Mouse (Mus musculus) left cerebral cortex, postnatal 14 days (tissue): ENCODE results near the gene Stk10. TPM values are rescaled to one million over a fixed set of nuclear protein-coding genes. Genes with fewer than 3 reads are reported as not detected.
"Not testable (repeated sequence)": the region's sequence is repeated elsewhere in the genome, so short reads cannot be mapped to it uniquely, and the experiment has no call there.

Experiments used
- DNase-seq, 2 experiments: peaks; one replicate each; pipeline ENCODE4 v3.0.0; 2021 to 2022; ENCODE audit warnings: low spot score in 2 of 2, mixed read lengths in 1 of 2
- intact Hi-C: fragments of 180-260 bp; cut with DNase I; formaldehyde crosslinking; loops from one replicate; pipeline ENCODE4 v1.15.1; 2025
- long read RNA-seq, 2 experiments: library from polyadenylated mRNA; stranded (forward); transcript quantifications; one replicate each; pipeline ENCODE4 v2.0.0; 2021
- total RNA-seq, 2 experiments: library from RNA; stranded (reverse); gene quantifications; 2 replicates each; pipeline ENCODE4 v1.2.3; 2021

The Stk10 gene
- total RNA-seq: 1 to 10 TPM; 6.3 to 7.2 TPM
- long read RNA-seq, experiment 1, partial matches to known transcripts: 0 of 2 reads
- long read RNA-seq, experiment 1, other reads (novel, unspliced or antisense): 2 of 2 reads
- long read RNA-seq, experiment 2, partial matches to known transcripts: 1 of 3 reads
- long read RNA-seq, experiment 2, other reads (novel, unspliced or antisense): 2 of 3 reads

- DNase-seq: peak; percentile 83 to 91
- intact Hi-C loops: loop anchor here (2.0 kb wide), 2 partner anchors 56 to 78 kb away; partner anchors contain the start of gene Ubtd2
These were observed at the start of gene Stk10 for GRCm38 (mm10) chr11:32532765-32533481. Stk10 (plus strand) TSS chr11:32533305.

GRCm38 (mm10) chr11:32485290-32485689, 47.8 kb upstream of the Stk10 start:
- intact Hi-C loops: no loop called here
- DNase-seq: no peak

- intact Hi-C loops: no loop called here
- DNase-seq: no peak
These were observed 46.5 kb upstream of the Stk10 start for GRCm38 (mm10) chr11:32486621-32487020.

DNA sequence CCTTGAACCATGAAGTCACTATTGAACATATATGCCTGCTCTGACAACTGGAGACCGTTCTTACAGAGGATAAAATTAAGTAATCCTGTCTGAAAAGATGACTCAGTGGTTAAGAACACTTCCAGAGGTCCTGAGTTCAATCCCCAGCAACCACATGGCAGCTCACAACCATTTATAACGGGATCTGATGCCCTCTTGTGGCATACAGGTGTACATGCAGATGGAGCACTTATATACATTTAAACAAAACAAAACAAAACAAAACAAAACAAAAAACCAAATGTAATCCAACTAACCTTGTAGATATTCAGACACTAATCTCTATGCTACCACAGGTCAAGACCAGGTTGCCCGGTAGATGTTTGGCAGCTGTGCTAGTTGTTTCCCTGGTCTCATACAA, 45.6 kb upstream of the Stk10 start:
- intact Hi-C loops: no loop called here
- DNase-seq: no peak

DNA sequence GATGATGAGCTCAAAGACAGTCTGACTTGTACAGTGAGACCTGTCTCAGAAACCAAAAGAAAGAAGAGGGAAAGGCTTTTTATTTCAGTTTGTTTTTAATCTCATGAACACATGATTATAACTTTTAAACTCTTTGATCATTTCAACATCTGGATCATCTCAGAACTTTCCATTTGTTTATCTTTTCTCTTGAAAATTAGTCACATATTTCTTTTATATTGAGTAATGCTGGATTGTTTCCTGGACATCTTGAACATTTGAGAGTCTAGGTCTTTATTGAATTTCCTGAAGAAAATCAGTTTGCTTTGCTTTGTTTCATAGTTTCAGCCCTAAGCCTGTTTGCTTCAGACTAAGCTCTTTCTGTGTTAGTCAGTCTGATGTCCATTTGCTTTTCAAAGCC, 44.8 kb upstream of the Stk10 start:
- intact Hi-C loops: no loop called here
- no peak for DNase-seq

DNA sequence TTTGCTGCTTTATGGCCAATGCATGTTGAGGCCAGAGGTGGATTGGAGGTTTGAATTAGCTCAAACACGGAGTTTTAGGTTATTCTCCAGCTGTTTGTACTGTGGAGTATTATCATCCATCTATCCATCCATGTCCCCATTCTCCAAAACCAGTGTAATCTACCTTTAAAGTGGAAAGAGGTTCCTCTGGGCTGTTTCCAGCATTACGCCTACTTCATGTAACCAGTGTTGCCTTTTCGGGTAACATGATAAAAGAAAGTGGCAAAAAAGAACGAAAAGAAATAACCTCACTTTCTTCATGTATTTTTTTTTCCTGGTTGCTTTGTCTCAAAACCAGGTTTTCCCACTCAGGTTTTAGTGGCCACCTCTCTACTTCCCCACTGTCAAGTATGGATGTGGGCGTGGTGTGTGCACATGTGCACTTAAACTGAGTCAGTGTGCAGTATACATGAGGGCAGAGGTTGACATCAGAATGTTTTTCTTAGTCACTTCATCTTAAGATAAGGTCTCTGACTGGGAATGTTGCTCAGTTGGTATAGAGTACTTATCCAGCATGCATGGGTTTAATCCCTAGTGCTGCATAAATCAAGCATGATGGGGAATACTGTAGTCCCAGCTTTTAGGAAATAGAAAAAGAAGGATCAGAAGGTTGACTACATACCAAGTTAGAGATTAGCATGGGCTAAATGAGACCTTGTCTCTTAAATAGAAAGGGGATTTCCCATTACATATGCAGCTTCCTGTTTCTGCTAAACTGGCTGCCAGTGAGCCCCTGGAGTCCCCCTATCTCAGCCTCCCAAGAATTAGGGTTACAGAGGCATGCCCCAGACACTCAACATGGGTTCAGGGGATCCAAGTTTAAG, 44.1 kb upstream of the Stk10 start:
- intact Hi-C loops: no loop called here
- DNase-seq: no peak

DNA sequence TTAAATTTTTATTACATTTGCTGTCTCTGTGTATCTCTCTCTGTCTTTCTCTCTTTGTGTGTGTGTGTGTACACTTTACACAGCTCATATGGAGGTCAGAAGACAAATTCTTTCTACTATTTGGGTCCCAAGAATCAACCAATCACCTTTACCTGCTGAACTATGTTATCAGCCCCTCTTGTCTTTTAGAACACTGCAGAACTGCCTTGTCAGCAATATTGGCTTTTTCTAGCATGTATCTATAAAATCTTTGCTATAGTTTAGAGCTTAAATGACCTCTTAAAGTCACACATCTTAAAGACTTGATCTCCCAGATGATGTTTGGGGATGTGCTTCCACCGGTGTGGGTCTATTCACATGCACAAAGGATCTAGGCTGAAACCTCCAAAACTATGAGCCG, 42.0 kb upstream of the Stk10 start:
- intact Hi-C loops: no loop called here
- no peak for DNase-seq

DNA sequence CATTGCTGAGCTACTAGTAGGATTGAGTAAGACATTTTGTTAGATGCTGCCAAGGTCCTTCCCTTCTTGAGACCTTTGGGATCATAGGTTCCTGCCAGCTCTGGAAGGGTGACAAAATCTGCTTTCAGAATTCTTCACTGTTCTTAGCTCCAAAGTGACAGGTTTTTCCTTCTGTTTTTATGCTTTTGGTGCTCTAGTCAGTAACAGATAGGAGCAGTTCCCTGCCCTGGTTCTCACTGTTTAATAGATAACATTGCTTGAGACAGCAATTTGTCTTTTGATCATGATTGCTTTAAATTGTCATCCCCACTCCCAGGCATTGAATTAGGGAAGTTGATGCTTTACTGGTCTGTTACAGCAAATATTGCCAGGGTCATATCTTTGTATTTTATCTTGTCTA, 39.8 kb upstream of the Stk10 start:
- intact Hi-C loops: no loop called here

DNA sequence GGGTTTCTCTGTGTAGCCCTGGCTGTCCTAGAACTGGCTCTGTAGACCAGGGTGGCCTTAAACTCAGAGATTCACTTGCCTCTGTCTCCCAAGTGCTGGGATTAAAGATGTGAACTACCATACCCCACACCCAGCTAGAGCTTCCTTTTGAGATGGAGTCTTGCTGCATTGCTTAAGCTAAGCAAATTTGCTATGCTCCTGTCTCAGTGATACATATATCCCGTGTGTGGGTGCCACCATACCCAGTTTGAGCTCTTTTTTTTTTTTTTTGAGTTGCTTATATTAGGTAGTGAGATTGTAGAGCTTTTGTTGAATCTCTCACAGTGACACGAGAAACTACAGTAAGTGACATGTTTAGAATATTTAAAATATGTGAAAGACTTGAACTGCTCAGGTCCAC, 37.8 kb upstream of the Stk10 start:
- intact Hi-C loops: no loop called here

More for the DNA sequence above, 39.8 kb upstream of the Stk10 start:
- no peak for DNase-seq

DNA sequence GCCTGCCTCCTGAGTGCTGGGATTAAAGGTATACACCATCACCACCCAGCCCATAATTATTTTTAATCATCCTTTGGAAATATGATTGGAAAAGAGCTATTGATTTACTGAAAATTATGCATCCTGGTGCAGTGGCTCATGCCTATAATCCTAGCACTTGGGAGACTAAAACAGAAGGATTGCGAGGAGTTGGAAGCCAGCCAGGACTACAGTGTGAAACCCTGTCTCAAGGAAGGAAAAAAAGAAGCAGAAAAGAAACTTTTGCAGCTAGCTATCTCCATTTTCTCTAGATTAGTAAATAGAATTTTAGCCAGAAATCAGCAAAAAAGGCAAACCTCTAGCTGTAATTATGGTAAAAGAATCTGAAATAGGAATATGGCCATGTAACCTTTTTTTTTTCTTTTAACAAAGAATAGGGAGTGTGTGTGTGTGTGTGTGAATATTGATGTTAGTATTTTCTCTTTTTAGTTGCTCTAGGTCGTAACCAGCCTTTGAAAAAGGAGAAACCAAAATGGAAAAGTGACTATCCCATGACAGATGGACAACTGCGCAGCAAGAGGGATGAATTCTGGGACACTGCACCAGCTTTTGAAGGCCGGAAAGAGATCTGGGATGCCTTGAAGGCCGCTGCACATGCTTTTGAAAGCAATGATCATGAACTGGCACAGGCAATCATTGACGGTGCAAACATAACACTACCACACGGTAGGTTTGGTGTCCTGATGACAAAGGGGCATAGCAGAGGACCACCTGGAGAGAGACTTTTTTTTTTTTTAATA, 34.2 kb upstream of the Stk10 start:
- peak; percentile 55 to 77 for DNase-seq
- intact Hi-C loops: no loop called here

More for the DNA sequence above, 37.8 kb upstream of the Stk10 start:
- DNase-seq: no peak

GRCm38 (mm10) chr11:32499931-32500330, 33.2 kb upstream of the Stk10 start:
- no peak for DNase-seq
- intact Hi-C loops: loop anchor here (5.0 kb wide), 2 partner anchors 48 to 158 kb away; no protein-coding TSS in a partner anchor

DNA sequence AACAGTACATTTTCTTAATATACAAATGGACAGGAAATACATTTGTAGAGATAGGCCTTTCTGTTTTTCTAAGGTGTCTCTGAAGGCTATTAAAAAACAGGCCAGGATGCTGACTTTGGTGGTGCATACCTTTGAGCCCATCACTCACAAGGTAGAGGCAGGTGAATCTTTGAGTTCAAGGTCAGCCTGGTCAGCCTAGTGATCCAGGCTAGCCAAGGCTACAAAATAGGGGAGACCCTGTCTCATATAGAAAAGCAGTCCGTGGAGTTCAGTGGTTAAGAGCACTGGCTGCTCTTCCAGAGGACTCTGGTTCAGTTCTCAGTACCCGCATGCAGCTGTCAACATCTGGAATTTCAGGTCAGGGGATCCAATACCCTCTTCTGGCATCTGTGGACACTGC, 29.4 kb upstream of the Stk10 start:
- intact Hi-C loops: loop anchor here (5.0 kb wide), 2 partner anchors 51 to 161 kb away; no protein-coding TSS in a partner anchor

GRCm38 (mm10) chr11:32505091-32505739, 27.9 kb upstream of the Stk10 start:
- intact Hi-C loops: no loop called here
- DNase-seq: peak; percentile 33 to 36

More for the DNA sequence above, 29.4 kb upstream of the Stk10 start:
- DNase-seq: no peak

DNA sequence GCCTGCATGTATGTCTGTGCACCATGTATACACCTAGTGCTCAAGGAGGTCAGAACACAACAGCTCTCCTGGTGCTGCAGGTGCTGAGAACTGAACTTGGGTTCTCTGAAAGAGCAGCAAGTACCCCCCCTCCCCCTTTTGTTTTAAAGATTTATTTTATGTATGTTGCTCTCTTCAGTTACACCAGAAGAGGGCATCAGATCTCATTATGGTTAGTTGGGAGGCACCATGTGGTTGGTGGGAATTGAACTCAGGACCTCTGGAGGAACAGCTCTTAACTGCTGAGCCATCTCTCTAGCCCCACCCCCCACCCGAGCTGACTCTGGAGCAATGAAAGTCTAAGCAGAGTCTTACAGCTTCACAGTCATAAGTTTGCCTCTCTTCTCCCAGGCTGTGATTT, 22.2 kb upstream of the Stk10 start:
- DNase-seq: no peak
- intact Hi-C loops: no loop called here

GRCm38 (mm10) chr11:32514853-32515252, 18.3 kb upstream of the Stk10 start:
- intact Hi-C loops: loop anchor here (5.0 kb wide), 1 partner anchor 63 kb away; no protein-coding TSS in a partner anchor
- not testable (repeated sequence) for DNase-seq

DNA sequence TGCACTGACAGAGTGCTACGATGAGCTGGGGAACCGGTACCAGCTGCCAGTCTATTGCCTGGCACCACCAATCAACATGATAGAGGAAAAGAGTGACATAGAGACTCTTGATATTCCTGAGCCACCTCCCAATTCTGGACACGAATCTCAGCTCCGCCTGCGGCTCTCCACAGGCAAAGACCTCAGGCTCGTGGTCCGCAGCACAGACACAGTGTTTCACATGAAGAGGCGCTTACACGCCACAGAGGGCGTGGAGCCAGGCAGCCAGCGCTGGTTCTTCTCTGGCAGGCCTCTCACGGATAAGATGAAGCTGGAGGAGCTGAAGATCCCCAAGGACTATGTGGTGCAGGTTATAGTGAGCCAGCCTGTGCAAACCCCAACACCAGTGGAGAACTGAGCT, 17.0 kb upstream of the Stk10 start:
- intact Hi-C loops: loop anchor here (5.0 kb wide), 1 partner anchor 64 kb away; no protein-coding TSS in a partner anchor
- DNase-seq: no peak

GRCm38 (mm10) chr11:32516916-32517712, 16.0 kb upstream of the Stk10 start:
- intact Hi-C loops: loop anchor here (5.0 kb wide), 1 partner anchor 65 kb away; no protein-coding TSS in a partner anchor
- peak; percentile 53 to 64 for DNase-seq

DNA sequence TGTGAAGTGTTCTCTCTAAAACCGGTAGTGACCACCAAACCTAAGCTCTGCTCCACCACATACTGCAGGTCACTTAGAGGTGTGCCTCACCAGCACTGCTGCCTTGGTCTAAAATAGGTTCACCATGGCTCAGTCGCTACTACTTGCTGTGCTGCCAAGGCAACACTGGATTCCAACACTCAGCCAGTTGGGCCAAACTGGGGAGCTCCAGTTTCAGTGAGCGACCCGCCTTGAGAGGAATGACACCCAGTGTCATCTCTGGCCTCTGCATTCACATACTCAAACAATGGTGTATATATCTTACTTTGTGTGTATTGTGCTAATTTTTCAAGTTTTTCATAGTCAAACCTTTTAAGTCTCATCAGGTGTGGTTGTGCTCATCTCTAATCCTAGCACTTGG, 14.3 kb upstream of the Stk10 start:
- intact Hi-C loops: loop anchor here (5.0 kb wide), 1 partner anchor 66 kb away; no protein-coding TSS in a partner anchor

More for the DNA sequence above, 14.3 kb upstream of the Stk10 start:
- DNase-seq: no peak
